Comparison of ENCODE assay signal across 9 mouse cellular contexts in genomic region chr17:10037799-10038445, GRCm38 (mm10).
A peak's percentile ranks its signal among the peaks of the same experiment; 100 is the strongest.
DNase-seq lines count a peak whose midpoint lies in the region; ATAC-seq and TF ChIP-seq lines count a peak whose summit lies in the region.
"Had no signal": no experiment of that assay in that cellular context is flagged by ENCODE, and none has a peak within 500 bp of the region (broad histone marks: within the 10 kb centered on the region; RNA-seq: fewer than 3 reads in every experiment).

No protein-coding gene starts in this region.

- no peak overlapping the region for H3K9ac ChIP-seq in midbrain, postnatal 0 days (replicated peaks; ENCODE audit: low read length, poor library complexity, severe bottlenecking)

- H3K27me3 ChIP-seq in midbrain, embryonic 10.5 days (ENCODE audit: low read depth, poor library complexity, severe bottlenecking) = no peaks in the 10 kb centered on the region
- H3K27me3 ChIP-seq in midbrain, postnatal 0 days (ENCODE audit: insufficient read depth, low read length) = no peaks in the 10 kb centered on the region

- no peak for TF ChIP-seq CTCF in midbrain, postnatal 0 days (IDR thresholded peaks at IDR 0.05)

- no peaks in the 10 kb centered on the region for H3K36me3 ChIP-seq in midbrain, embryonic 10.5 days
- no peaks in the 10 kb centered on the region for H3K36me3 ChIP-seq in midbrain, postnatal 0 days (ENCODE audit: insufficient read depth, low read length)

- H3K27ac ChIP-seq in midbrain, embryonic 10.5 days (replicated peaks) = peak overlapping the region; percentile 67
- H3K27ac ChIP-seq in midbrain, postnatal 0 days (ENCODE audit: low read depth, low read length) = no peak overlapping the region

- H3K9me3 ChIP-seq in midbrain, embryonic 10.5 days (replicated peaks) = 0 out of 2 replicates have a peak, but pooled peaks cover 7% of the 10 kb centered on the region
- H3K9me3 ChIP-seq in midbrain, postnatal 0 days (ENCODE audit: low read length) = no peaks in the 10 kb centered on the region

- no peak overlapping the region for H3K4me2 ChIP-seq in midbrain, postnatal 0 days (ENCODE audit: low read depth, low read length, poor library complexity, severe bottlenecking)

- no peak for ATAC-seq in midbrain, postnatal 0 days (ENCODE audit: low FRiP score)

- H3K4me1 ChIP-seq in midbrain, embryonic 10.5 days = peaks cover 19% of the 10 kb centered on the region
- no peaks in the 10 kb centered on the region; the same call in 1 of the 2 replicates for H3K4me1 ChIP-seq in midbrain, postnatal 0 days (ENCODE audit: insufficient read depth, low read length)

- WGBS in midbrain, embryonic 10.5 days = 42% methylated on average over 14 of the region's 14 CpGs
- WGBS in midbrain, postnatal 0 days = 39% methylated on average over 14 of the region's 14 CpGs

- no peak overlapping the region for H3K4me3 ChIP-seq in midbrain, embryonic 10.5 days
- no peak overlapping the region for H3K4me3 ChIP-seq in midbrain, postnatal 0 days (ENCODE audit: low read depth, low read length)
- H3K4me3 ChIP-seq: erythroblast, embryonic 14.5 days had no signal

- peak; percentile 13 for DNase-seq in embryo, embryonic 10.5 days (ENCODE audit: low spot score)
- DNase-seq in embryo, embryonic 9.5 days (ENCODE audit: extremely low spot score) = no peak
- DNase-seq in midbrain, embryonic 10.5 days (ENCODE audit: low spot score) = peak; percentile 24
- DNase-seq in midbrain, postnatal 0 days (ENCODE audit: low spot score) = no peak
- peak; percentile 31 to 62 for DNase-seq in kidney, postnatal 25 days
- DNase-seq in retina, embryonic 14.5 days (ENCODE audit: low spot score) = no peak
- no peak for DNase-seq in Muller cell, postnatal 12 days (ENCODE audit: inconsistent ontology term)
- no peak for DNase-seq in thymus, adult 18-20 months

Comparison
In these comparisons a context has a peak if more than half of its experiments do, and no peak if none do; other contexts are left out.
1. DNase-seq: peak in embryo, embryonic 10.5 days (single experiment), midbrain, embryonic 10.5 days (single experiment) and kidney, postnatal 25 days (2 of 2); none in embryo, embryonic 9.5 days (single experiment), midbrain, postnatal 0 days (single experiment), retina, embryonic 14.5 days (single experiment), Muller cell, postnatal 12 days (single experiment) and thymus, adult 18-20 months (0 of 2).